Mouse (Mus musculus) adrenal gland, adult 8-10 months (tissue): Measurements from ENCODE around the gene Tuba1b. TPM values are rescaled to one million over a fixed set of nuclear protein-coding genes. Genes with fewer than 3 reads are reported as not detected.
"Not testable (repeated sequence)": the region's sequence is repeated elsewhere in the genome, so short reads cannot be mapped to it uniquely, and the experiment has no call there.

Experiments
- DNase-seq: peaks from one replicate; pipeline ENCODE4 v3.0.0; 2022
- total RNA-seq, 4 experiments: library from RNA; stranded (reverse); gene quantifications; 2 replicates each; pipeline ENCODE4 v1.2.4; 2022

The Tuba1b gene
- 100 to 1,000 TPM; 199 to 221 (median 208) TPM for total RNA-seq

GRCm38 (mm10) chr15:98934217-98934839 lies at the start of gene Tuba1b:
TSS of gene Tuba1b (minus strand) at chr15:98934565.
- DNase-seq: peak; percentile 87

DNA sequence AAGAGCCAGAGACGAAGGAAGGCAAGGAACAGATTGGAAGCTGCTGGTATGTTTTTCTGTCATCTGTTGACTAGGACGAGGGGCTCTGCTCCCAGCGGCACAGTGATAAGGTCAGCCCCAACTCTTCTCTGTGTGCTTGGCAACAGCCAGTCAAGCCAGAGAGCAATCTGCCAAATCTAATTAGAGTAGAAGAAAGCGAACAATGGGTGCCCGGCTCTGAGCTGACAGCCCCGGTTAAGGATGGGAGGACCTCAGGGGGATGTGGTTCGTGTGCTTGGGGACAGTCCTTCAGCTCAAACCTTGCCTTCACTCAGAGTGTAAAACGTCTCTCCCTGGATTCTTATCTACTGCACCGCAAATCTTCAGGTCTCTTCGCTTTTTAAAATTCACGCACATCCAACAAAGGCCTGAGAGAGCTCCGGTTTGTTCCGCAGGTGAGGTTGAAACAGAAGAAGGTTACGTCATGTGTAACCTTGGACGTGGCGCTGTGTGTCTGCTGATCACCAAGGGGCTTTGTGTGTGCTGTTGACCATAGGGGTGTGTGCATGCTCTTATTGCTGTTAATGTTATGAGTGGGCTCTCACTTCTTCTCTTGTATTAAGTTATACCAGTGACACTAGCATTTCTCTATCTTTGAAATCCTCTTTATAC lies 49.2 kb upstream of the Tuba1b start:
- DNase-seq: no peak

- no peak for DNase-seq
Observed at GRCm38 (mm10) chr15:98982100-98982499, 47.7 kb upstream of the Tuba1b start.

DNA sequence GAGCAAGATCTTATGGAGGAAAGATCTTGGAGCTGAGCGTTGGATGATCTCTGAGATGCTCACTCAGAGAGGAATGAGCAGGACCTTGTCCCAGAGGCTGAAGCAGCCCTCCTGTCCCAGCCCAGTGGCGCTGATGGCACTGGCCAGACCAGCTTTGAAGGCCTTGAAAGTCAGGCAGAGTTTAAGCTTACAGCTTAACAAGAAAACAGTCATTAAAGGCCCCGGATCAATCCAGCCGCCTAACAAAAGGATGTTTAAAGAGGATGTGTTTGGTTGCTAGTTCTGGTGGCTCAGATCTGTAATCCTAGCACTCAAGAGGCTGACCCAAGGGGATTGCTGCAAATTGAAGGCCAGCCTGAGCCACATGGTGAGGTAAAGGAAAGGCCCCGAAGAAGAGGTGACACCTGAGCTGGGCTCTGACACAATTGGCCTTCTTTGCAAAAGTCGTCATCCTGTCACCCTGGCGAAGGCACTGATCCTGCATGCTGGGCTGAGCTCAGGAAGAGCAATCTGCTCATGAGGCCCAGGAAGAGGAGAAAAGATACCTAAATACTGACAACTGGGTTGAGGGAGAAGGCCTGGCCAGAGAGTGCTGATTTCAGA lies 45.7 kb upstream of the Tuba1b start:
- no peak for DNase-seq

DNA sequence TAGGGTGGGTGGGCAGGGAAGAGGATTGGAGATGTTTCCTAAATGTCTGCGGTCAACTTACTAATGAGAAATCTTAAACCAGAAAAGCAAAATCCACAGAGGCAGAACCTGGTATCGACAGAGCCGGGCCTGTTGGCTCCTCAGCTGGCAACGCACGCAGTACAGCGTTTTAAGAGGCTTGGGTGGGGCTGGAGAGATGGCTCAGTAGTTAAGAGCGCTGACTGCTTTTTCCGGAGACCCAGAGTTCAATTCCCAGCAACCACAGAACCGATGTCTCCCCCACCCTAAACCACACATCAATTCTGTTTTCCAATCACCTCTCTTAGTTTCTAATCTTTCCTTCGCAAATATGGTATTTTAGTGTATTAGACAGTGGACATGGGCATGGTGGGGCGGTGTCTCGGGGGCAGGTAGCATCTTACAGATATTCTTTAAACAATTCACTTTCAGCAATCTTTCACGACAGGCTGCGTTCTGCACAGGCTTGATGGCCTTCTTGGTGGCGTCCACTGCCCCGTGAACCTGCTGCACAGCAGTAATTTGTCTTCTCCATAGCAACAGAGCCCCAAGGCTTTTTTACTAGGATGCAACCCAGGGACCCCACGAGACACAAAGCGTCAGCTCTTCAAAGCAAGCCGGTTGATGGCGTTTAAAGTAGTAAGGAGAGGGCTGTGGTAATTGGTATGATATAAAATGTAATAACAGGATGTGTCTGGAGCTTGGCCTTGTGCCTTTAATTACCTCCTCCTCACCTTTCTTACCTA lies 44.2 kb upstream of the Tuba1b start:
- no peak for DNase-seq

GRCm38 (mm10) chr15:98977759-98978408 lies 43.5 kb upstream of the Tuba1b start:
- no peak for DNase-seq

DNA sequence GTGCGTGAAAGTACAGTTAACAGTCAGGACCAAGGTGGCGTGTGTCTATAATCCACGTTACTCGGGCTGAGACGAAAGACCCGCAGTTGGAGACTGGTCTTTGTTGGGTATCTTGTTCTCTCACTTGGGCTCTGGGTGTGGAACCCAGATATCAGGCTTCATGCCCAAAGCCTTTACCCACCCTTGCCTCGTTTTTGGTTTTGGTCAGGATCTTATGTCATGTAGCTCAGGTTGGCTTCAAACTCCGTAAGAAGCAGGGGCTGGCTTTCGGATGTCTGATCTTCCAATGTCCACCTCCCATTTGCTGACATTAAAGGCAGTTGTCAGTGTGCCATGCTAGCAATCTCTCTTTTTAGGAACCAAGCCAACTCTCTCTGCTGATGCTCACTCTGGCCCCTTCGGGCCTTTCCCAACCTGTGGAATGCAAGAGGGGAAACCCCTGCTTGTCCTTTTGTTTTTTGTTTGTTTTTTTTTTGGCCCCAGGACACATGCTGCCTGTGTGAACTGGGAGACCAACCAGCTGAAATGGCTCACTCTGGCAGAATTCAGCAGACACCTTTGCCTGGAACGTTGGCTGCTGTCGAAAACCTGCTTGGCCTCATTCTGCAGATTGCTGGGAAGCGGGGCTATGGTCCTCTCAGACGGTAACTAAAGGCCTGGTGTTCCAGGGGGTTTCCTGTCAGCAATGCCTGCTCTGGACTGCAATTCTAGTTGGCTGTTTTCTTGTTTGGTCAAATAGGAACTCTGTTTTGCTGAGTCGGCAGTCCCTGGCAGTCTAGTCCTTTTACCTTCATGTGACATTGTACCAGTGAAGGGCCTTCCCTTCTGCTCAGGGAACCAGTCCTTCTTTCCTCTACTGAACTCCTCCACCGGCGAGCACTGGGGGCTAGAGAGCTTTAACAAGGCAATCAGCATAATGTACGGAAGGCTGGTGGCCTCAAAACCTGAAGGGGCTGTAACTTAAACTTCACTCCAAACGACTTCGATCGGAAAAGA lies 42.7 kb upstream of the Tuba1b start:
- no peak for DNase-seq

GRCm38 (mm10) chr15:98973015-98973614 lies 38.8 kb upstream of the Tuba1b start:
- no peak for DNase-seq

DNA sequence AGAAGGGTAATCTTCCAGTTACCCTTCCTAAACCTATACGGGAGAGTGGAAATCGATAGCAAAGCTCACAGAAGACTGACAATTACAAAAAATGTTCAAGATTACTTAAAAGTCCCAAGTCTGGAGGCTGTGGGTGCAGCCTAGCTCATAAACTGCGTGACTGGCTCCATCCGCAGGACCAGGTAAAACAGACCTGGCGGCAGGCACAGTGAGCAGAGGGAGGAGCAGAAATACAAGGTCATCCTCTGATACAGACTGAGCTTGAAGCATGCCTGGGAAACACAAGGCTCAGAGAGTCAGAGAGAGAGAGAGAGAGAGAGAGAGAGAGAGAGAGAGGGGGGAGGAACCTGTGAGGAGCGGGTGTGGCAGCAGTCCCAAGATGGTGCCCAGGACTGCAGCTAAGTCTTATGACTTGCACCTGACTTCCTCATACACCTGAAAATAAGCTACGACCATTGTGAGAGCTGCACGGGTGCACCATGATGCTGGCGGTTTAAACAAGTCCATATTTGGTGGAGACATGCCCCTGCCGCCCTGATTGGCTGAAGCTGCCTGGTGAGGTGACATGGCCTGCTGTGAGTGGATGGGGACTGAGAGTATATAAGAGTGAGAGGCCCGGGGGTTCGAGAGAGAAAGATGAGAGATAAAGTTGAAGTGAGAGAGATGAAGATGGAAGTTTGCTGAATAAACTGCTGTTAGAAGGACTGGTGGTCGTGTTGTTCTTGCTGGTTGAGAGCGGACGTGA lies 37.4 kb upstream of the Tuba1b start:
- not testable (repeated sequence) for DNase-seq

DNA sequence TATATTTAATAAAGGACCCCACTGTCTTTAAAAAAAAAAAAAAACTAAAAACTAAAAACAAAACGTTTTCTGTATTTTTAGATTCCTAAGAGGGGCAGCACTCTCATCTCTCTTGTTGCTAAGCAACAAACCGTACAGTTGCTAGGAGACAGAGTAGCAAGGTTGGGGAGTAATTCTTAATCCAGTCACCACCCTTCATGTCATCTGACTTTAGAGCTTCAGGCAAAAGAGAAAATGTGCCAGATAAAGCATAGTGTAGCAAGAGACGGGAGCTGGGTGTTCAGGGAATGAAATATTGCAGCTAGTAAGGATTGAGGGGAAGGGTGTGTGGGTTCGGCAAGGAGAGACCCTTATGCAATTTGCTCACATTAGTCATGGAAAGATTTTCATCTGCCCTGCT lies 36.7 kb upstream of the Tuba1b start:
- DNase-seq: no peak

GRCm38 (mm10) chr15:98969372-98970101 lies 35.2 kb upstream of the Tuba1b start:
- no peak for DNase-seq

GRCm38 (mm10) chr15:98968701-98969371 lies 34.5 kb upstream of the Tuba1b start:
- DNase-seq: no peak

- DNase-seq: no peak
Observed at GRCm38 (mm10) chr15:98959531-98959930, 25.2 kb upstream of the Tuba1b start.

DNA sequence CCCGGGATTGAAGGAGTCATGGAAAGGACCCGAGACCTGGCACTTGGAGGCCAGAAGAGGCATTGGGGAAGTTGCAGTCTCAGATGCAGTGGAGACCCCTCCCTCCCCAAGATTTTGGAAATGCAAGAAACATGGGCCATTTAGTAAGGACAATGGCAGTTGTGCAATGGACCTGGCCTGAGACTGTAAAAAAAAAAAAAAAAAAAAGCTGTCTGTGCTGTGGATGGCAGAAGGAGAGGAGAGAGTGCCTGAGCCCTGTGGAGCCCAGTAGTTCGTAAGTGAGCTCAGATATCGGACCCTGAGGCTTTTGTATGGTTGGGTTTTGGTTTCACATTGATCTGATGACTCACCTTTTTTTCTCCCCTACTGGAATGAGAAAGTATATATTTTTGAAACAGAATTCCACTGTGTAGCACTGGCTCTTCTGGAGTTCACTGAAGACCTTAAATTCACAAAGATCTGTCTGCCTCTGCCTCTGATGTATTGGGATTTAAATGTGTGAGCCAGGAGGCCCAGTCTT lies 24.6 kb upstream of the Tuba1b start:
- DNase-seq: no peak

DNA sequence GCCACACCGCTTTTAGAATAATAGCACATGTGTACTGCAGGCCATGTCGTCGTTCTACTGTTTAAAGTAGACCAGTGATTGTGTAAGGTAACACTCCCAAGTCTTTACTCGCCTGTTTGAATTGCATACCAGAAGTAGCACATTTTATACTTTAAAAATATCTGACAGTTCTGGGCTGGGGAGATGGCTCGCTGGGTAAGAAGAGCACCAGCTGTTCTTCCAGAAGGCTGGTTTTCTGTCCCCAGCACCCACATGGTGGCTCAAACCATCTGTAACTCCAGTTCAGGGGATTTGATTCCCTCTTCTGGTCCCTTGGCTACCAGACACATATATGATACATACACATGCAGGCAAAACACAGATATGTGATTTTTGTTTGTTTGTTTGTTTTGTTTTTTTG lies 23.1 kb upstream of the Tuba1b start:
- DNase-seq: no peak

GRCm38 (mm10) chr15:98956000-98956399 lies 21.6 kb upstream of the Tuba1b start:
- no peak for DNase-seq

- DNase-seq: no peak
Observed at GRCm38 (mm10) chr15:98955324-98955723, 21.0 kb upstream of the Tuba1b start.

DNA sequence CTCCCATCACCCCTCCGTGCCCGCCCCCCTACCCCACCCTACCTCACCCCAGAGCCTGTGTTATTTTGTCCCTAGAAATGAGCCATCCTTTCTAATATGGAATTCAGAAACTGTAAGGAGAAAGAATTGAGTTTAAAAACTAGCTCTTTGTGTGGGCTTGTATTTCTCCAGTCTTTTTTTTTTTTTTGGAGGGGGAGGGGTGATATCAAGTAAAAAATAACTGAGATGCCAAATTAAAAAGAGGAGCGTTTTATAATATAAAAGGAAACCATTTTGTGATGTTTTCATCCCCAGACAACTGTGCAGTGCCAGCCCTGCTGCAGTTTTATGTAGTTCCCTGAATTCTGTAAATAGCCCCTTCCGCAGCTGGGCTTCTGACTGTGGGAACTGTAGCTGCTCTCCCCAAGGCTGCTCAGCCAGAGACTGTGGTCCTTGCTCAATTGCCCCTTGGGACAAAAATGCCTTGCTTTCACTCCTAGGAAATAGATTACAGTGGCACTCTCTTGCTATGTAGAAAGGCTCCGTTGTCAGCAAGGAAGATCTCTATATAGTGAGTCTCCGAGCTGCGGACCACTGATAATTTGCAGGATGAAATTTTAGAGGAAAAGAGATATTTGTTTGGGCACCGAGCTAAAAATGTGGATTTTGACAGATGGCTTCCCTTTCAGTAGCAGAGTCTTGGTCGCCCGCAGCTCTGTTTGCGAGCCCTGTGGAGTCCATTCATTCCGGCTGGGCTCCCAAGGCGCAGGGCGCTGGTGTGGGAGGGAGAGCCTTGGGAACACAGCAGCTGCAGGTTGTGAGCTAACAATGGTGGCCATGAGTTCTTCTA lies 20.3 kb upstream of the Tuba1b start:
- no peak for DNase-seq
